Mouse (Mus musculus): ENCODE measurements around the gene Cryl1. TPM values are rescaled to one million over a fixed set of nuclear protein-coding genes. Genes with fewer than 3 reads are reported as not detected.

The Cryl1 gene
- total and polyA plus RNA-seq, 3 experiments = 5.6 to 12.4 (median 6.7) TPM

- no peak overlapping the region for H3K9ac ChIP-seq (ENCODE audit: low read depth, low read length)
- H3K27ac ChIP-seq = no peak overlapping the region
- no peak for DNase-seq
- WGBS = 86% methylated on average over 11 of the region's 11 CpGs
- no peaks in the 10 kb centered on the region for H3K79me2 ChIP-seq (replicated peaks; ENCODE audit: control insufficient read depth, insufficient read depth, low read length)
- no peak overlapping the region for H3K4me3 ChIP-seq
- H3K4me1 ChIP-seq (ENCODE audit: control insufficient read depth, insufficient read depth, low read length) = no peaks in the 10 kb centered on the region
- intact Hi-C loops (cut with DNase I) = no loop called here
- TF ChIP-seq CTCF (IDR thresholded peaks at IDR 0.05) = no peak
- no peak for TF ChIP-seq POLR2A (IDR thresholded peaks at IDR 0.05; ENCODE audit: insufficient read depth, low read depth, low read length)
- TF ChIP-seq EP300 (IDR thresholded peaks at IDR 0.05; ENCODE audit: insufficient read depth, low read depth, low read length) = no peak
- no peaks in the 10 kb centered on the region for H3K27me3 ChIP-seq (ENCODE audit: control insufficient read depth, insufficient read depth, low read length)
- H3K36me3 ChIP-seq (ENCODE audit: control insufficient read depth, insufficient read depth, low read length) = no peaks in the 10 kb centered on the region
These were observed 96.6 kb downstream of the Cryl1 start for GRCm38 (mm10) chr14:57301600-57302230.

GRCm38 (mm10) chr14:57300530-57300929 is 97.8 kb downstream of the Cryl1 start:
- H3K9ac ChIP-seq (ENCODE audit: low read depth, low read length) = no peak overlapping the region
- H3K4me1 ChIP-seq (ENCODE audit: control insufficient read depth, insufficient read depth, low read length) = no peaks in the 10 kb centered on the region
- no peak overlapping the region for H3K4me3 ChIP-seq
- intact Hi-C loops (cut with DNase I) = no loop called here
- H3K79me2 ChIP-seq (replicated peaks; ENCODE audit: control insufficient read depth, insufficient read depth, low read length) = no peaks in the 10 kb centered on the region
- H3K27me3 ChIP-seq (ENCODE audit: control insufficient read depth, insufficient read depth, low read length) = no peaks in the 10 kb centered on the region
- TF ChIP-seq CTCF (IDR thresholded peaks at IDR 0.05) (no peak), POLR2A (IDR thresholded peaks at IDR 0.05; ENCODE audit: insufficient read depth, low read depth, low read length) (no peak), EP300 (IDR thresholded peaks at IDR 0.05; ENCODE audit: insufficient read depth, low read depth, low read length) (no peak)
- 80% methylated on average over 2 of the region's 2 CpGs for WGBS
- no peak overlapping the region for H3K27ac ChIP-seq
- DNase-seq = no peak
- H3K36me3 ChIP-seq (ENCODE audit: control insufficient read depth, insufficient read depth, low read length) = no peaks in the 10 kb centered on the region

GRCm38 (mm10) chr14:57297672-57298071 is 100.7 kb downstream of the Cryl1 start:
- 55% methylated on average over 5 of the region's 5 CpGs for WGBS
- H3K36me3 ChIP-seq (ENCODE audit: control insufficient read depth, insufficient read depth, low read length) = no peaks in the 10 kb centered on the region
- no peak overlapping the region for H3K4me3 ChIP-seq
- H3K4me1 ChIP-seq (ENCODE audit: control insufficient read depth, insufficient read depth, low read length) = no peaks in the 10 kb centered on the region
- H3K79me2 ChIP-seq (replicated peaks; ENCODE audit: control insufficient read depth, insufficient read depth, low read length) = no peaks in the 10 kb centered on the region
- no peak for DNase-seq
- no peaks in the 10 kb centered on the region for H3K27me3 ChIP-seq (ENCODE audit: control insufficient read depth, insufficient read depth, low read length)
- no peak overlapping the region for H3K9ac ChIP-seq (ENCODE audit: low read depth, low read length)
- no peak for TF ChIP-seq EP300 (IDR thresholded peaks at IDR 0.05; ENCODE audit: insufficient read depth, low read depth, low read length)
- no peak for TF ChIP-seq POLR2A (IDR thresholded peaks at IDR 0.05; ENCODE audit: insufficient read depth, low read depth, low read length)
- no peak for TF ChIP-seq CTCF (IDR thresholded peaks at IDR 0.05)
- intact Hi-C loops (cut with DNase I) = no loop called here
- no peak overlapping the region for H3K27ac ChIP-seq

GRCm38 (mm10) chr14:57291399-57291942 is 106.9 kb downstream of the Cryl1 start:
- TF ChIP-seq CTCF (IDR thresholded peaks at IDR 0.05) (no peak), POLR2A (IDR thresholded peaks at IDR 0.05; ENCODE audit: insufficient read depth, low read depth, low read length) (no peak), EP300 (IDR thresholded peaks at IDR 0.05; ENCODE audit: insufficient read depth, low read depth, low read length) (no peak)
- no peaks in the 10 kb centered on the region for H3K4me1 ChIP-seq (ENCODE audit: control insufficient read depth, insufficient read depth, low read length)
- intact Hi-C loops (cut with DNase I) = no loop called here

GRCm38 (mm10) chr14:57289105-57289504 is 109.2 kb downstream of the Cryl1 start:
- no peak for DNase-seq
- WGBS = 79% methylated on average over 9 of the region's 9 CpGs

More at GRCm38 (mm10) chr14:57291399-57291942, 106.9 kb downstream of the Cryl1 start:
- H3K9ac ChIP-seq (ENCODE audit: low read depth, low read length) = no peak overlapping the region
- WGBS = 77% methylated on average over 7 of the region's 7 CpGs
- no peak overlapping the region for H3K27ac ChIP-seq
- H3K4me3 ChIP-seq = no peak overlapping the region
- no peaks in the 10 kb centered on the region for H3K36me3 ChIP-seq (ENCODE audit: control insufficient read depth, insufficient read depth, low read length)
- no peaks in the 10 kb centered on the region for H3K79me2 ChIP-seq (replicated peaks; ENCODE audit: control insufficient read depth, insufficient read depth, low read length)
- H3K27me3 ChIP-seq (ENCODE audit: control insufficient read depth, insufficient read depth, low read length) = no peaks in the 10 kb centered on the region
- no peak for DNase-seq

GRCm38 (mm10) chr14:57283816-57284215 is 114.5 kb downstream of the Cryl1 start:
- Histone ChIP-seq H3K36me3 (ENCODE audit: control insufficient read depth, insufficient read depth, low read length) (no peaks in the 10 kb centered on the region), H3K4me1 (ENCODE audit: control insufficient read depth, insufficient read depth, low read length) (no peaks in the 10 kb centered on the region), H3K79me2 (replicated peaks; ENCODE audit: control insufficient read depth, insufficient read depth, low read length) (no peaks in the 10 kb centered on the region), H3K27ac (no peak overlapping the region), H3K27me3 (ENCODE audit: control insufficient read depth, insufficient read depth, low read length) (no peaks in the 10 kb centered on the region), H3K4me3 (no peak overlapping the region), H3K9ac (ENCODE audit: low read depth, low read length) (no peak overlapping the region)
- TF ChIP-seq POLR2A (IDR thresholded peaks at IDR 0.05; ENCODE audit: insufficient read depth, low read depth, low read length) (no peak), EP300 (IDR thresholded peaks at IDR 0.05; ENCODE audit: insufficient read depth, low read depth, low read length) (no peak), CTCF (IDR thresholded peaks at IDR 0.05) (no peak)
- no peak for DNase-seq
- 37% methylated on average over 5 of the region's 5 CpGs for WGBS
- intact Hi-C loops (cut with DNase I) = no loop called here

More at GRCm38 (mm10) chr14:57289105-57289504, 109.2 kb downstream of the Cryl1 start:
- Histone ChIP-seq H3K36me3 (ENCODE audit: control insufficient read depth, insufficient read depth, low read length) (no peaks in the 10 kb centered on the region), H3K4me3 (no peak overlapping the region), H3K79me2 (replicated peaks; ENCODE audit: control insufficient read depth, insufficient read depth, low read length) (no peaks in the 10 kb centered on the region), H3K9ac (ENCODE audit: low read depth, low read length) (no peak overlapping the region), H3K27me3 (ENCODE audit: control insufficient read depth, insufficient read depth, low read length) (no peaks in the 10 kb centered on the region), H3K4me1 (ENCODE audit: control insufficient read depth, insufficient read depth, low read length) (no peaks in the 10 kb centered on the region), H3K27ac (no peak overlapping the region)
- intact Hi-C loops (cut with DNase I) = no loop called here
- TF ChIP-seq POLR2A (IDR thresholded peaks at IDR 0.05; ENCODE audit: insufficient read depth, low read depth, low read length) = no peak
- no peak for TF ChIP-seq EP300 (IDR thresholded peaks at IDR 0.05; ENCODE audit: insufficient read depth, low read depth, low read length)
- no peak for TF ChIP-seq CTCF (IDR thresholded peaks at IDR 0.05)
